Mouse (Mus musculus): ENCODE results near the gene Adamts7. TPM values are rescaled to one million over a fixed set of nuclear protein-coding genes. Genes with fewer than 3 reads are reported as not detected.

Gene Adamts7
- polyA plus RNA-seq, 1 experiment from 2014 or later, result 9.9 TPM

DNA sequence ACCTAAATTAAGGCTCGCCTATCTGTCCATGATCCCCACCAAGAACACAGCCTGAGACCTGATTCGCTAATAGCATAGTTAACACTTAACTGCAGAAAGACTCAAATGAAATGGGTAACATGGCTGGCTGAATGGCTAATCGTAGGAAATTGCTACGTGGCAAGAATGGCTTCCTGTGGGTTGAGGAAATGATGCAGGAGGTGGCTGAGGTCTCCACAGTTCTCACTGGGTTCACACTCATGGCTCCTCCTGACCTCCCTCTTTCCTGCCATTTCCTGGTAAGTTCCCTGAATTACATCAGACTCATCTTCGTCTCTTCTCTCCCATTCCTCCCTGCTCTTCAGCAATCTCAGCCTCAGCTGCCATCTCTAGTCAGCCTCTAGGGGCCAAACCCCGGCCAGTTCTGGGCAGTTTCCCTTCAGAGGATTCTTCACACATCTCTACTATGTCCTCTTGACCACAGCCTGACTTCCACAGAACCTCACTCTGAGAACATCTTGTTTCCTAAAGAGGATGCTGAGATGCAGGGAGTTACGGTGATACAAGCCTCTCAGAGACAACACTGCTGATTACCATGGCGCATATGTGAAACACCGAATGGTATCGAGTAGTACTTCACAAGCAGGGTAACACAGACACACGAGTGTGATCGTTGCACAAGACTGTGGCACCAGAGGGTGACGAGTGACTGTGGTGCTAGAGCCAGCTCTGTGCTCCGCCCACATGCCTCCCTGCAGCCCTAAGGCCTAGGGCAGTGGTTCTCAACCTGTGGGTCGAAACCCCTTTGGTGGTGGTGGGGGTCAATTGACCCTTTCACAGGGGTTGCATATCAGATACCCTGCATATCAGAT is 81.7 kb downstream of the Adamts7 start:
- no peak for ATAC-seq (replicated peaks)
- Histone ChIP-seq H3K9ac (no peak overlapping the region), H3K9me3 (no peaks in the 10 kb centered on the region), H3K4me2 (no peak overlapping the region), H3K4me3 (no peak overlapping the region), H3K4me1 (no peaks in the 10 kb centered on the region), H3K27ac (no peak overlapping the region), H3K27me3 (replicated peaks) (no peaks in the 10 kb centered on the region), H3K36me3 (replicated peaks) (no peaks in the 10 kb centered on the region)
- WGBS, result 90% methylated on average over 15 of the region's 15 CpGs

GRCm38 (mm10) chr9:90245206-90245605 is 82.3 kb downstream of the Adamts7 start:
- WGBS, result 95% methylated on average over 6 of the region's 6 CpGs

DNA sequence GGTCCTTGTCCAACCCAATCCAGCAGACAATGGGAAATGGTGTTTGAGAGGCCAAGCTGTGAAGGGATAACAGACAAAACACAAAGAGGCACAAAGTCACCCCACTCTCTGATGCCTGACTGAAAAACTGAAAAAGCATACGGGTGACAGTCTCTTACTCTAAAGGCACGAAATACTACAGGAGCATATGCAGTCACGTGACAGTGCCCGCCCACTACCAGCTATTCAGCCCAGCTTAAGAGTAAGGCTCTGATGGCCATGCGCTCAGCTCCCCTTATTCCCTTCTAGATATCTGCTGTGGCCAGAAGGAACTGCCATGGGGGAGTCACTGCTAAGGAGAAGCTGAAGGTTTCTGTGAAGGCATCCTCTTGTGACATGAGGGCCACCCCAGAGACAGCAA is 82.9 kb downstream of the Adamts7 start:
- WGBS, result 91% methylated on average over 5 of the region's 5 CpGs

More at GRCm38 (mm10) chr9:90245206-90245605, 82.3 kb downstream of the Adamts7 start:
- Histone ChIP-seq H3K4me1 (no peaks in the 10 kb centered on the region), H3K4me2 (no peak overlapping the region), H3K36me3 (replicated peaks) (no peaks in the 10 kb centered on the region), H3K27me3 (replicated peaks) (no peaks in the 10 kb centered on the region), H3K9me3 (no peaks in the 10 kb centered on the region), H3K9ac (no peak overlapping the region), H3K27ac (no peak overlapping the region), H3K4me3 (no peak overlapping the region)
- ATAC-seq (replicated peaks), result no peak

GRCm38 (mm10) chr9:90247316-90247715 is 84.4 kb downstream of the Adamts7 start:
- H3K9ac ChIP-seq, result no peak overlapping the region
- H3K9me3 ChIP-seq, result no peaks in the 10 kb centered on the region
- H3K27ac ChIP-seq, result no peak overlapping the region
- H3K4me1 ChIP-seq, result no peaks in the 10 kb centered on the region
- H3K4me2 ChIP-seq, result no peak overlapping the region
- 81% methylated on average over 7 of the region's 7 CpGs for WGBS
- ATAC-seq (replicated peaks), result no peak
- H3K4me3 ChIP-seq, result no peak overlapping the region
- H3K36me3 ChIP-seq (replicated peaks), result no peaks in the 10 kb centered on the region
- H3K27me3 ChIP-seq (replicated peaks), result no peaks in the 10 kb centered on the region

More for the DNA sequence above, 82.9 kb downstream of the Adamts7 start:
- Histone ChIP-seq H3K27ac (no peak overlapping the region), H3K27me3 (replicated peaks) (no peaks in the 10 kb centered on the region), H3K9ac (no peak overlapping the region), H3K36me3 (replicated peaks) (no peaks in the 10 kb centered on the region), H3K4me2 (no peak overlapping the region), H3K4me3 (no peak overlapping the region), H3K9me3 (no peaks in the 10 kb centered on the region), H3K4me1 (no peaks in the 10 kb centered on the region)
- no peak for ATAC-seq (replicated peaks)

DNA sequence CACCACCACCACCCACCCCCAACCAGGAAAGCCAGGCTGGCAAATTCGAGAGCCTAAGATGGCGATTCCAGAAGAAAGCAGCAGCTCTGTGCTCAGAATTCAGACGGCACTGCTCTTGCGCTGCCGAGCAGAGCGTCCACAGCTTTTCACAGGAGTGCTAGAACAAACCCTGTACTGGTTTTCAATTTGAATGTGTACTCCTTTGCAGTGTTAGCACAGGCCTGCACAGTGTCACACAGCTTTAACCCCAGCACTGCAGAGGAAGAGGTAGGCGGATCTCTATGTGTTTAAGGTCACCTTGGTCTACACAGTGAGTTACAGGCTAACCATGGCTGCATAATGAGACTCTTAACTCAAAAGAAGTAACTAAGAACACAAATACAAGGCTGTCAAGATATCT is 85.5 kb downstream of the Adamts7 start:
- H3K27me3 ChIP-seq (replicated peaks), result no peaks in the 10 kb centered on the region
- no peak for ATAC-seq (replicated peaks)
- no peak overlapping the region for H3K27ac ChIP-seq
- H3K4me2 ChIP-seq, result no peak overlapping the region
- H3K9me3 ChIP-seq, result no peaks in the 10 kb centered on the region
- H3K4me1 ChIP-seq, result no peaks in the 10 kb centered on the region
- no peak overlapping the region for H3K9ac ChIP-seq
- H3K4me3 ChIP-seq, result no peak overlapping the region
- no peaks in the 10 kb centered on the region for H3K36me3 ChIP-seq (replicated peaks)
- WGBS, result 91% methylated on average over 7 of the region's 7 CpGs

- H3K4me1 ChIP-seq, result no peaks in the 10 kb centered on the region
- H3K4me3 ChIP-seq, result no peak overlapping the region
- H3K9me3 ChIP-seq, result no peaks in the 10 kb centered on the region
- no peak overlapping the region for H3K4me2 ChIP-seq
- no peak overlapping the region for H3K9ac ChIP-seq
- 89% methylated on average over 2 of the region's 2 CpGs for WGBS
- H3K36me3 ChIP-seq (replicated peaks), result no peaks in the 10 kb centered on the region
- H3K27ac ChIP-seq, result no peak overlapping the region
- no peaks in the 10 kb centered on the region for H3K27me3 ChIP-seq (replicated peaks)
- ATAC-seq (replicated peaks), result no peak
Observed at GRCm38 (mm10) chr9:90249036-90249435, 86.2 kb downstream of the Adamts7 start.

- WGBS, result 87% methylated on average over 5 of the region's 5 CpGs
Observed at GRCm38 (mm10) chr9:90250141-90250775, 87.4 kb downstream of the Adamts7 start.

GRCm38 (mm10) chr9:90250964-90251750 is 88.3 kb downstream of the Adamts7 start:
- Histone ChIP-seq H3K4me2 (no peak overlapping the region), H3K36me3 (replicated peaks) (no peaks in the 10 kb centered on the region), H3K27me3 (replicated peaks) (no peaks in the 10 kb centered on the region), H3K9me3 (no peaks in the 10 kb centered on the region), H3K4me3 (no peak overlapping the region), H3K9ac (no peak overlapping the region), H3K27ac (no peak overlapping the region), H3K4me1 (no peaks in the 10 kb centered on the region)
- WGBS, result 91% methylated on average over 13 of the region's 13 CpGs
- ATAC-seq (replicated peaks), result no peak

More at GRCm38 (mm10) chr9:90250141-90250775, 87.4 kb downstream of the Adamts7 start:
- H3K4me2 ChIP-seq, result no peak overlapping the region
- no peak overlapping the region for H3K9ac ChIP-seq
- no peaks in the 10 kb centered on the region for H3K36me3 ChIP-seq (replicated peaks)
- no peak for ATAC-seq (replicated peaks)
- H3K4me3 ChIP-seq, result no peak overlapping the region
- no peaks in the 10 kb centered on the region for H3K9me3 ChIP-seq
- no peaks in the 10 kb centered on the region for H3K27me3 ChIP-seq (replicated peaks)
- H3K4me1 ChIP-seq, result no peaks in the 10 kb centered on the region
- no peak overlapping the region for H3K27ac ChIP-seq

DNA sequence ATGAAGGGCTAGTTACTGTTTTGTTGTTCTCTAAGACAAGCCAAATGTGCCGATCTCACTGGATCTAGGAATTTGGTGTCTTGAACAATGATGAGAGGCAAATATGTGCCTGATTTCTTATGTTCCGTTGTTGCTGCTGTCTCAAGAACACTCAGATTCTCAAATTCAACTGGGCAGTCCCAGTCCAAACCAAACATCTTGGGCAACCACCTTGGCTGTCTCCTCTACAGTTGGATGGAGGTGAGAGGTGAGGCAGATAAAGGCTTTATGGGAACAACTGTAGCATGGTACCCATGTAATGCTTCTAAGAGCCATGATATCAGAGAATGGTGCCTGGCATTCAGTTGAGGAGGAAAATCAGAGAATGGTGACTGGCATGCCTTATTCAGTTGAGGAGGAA is 90.3 kb downstream of the Adamts7 start:
- Histone ChIP-seq H3K4me3 (no peak overlapping the region), H3K4me1 (no peaks in the 10 kb centered on the region), H3K27ac (no peak overlapping the region), H3K4me2 (no peak overlapping the region), H3K27me3 (replicated peaks) (no peaks in the 10 kb centered on the region), H3K9ac (no peak overlapping the region), H3K36me3 (replicated peaks) (no peaks in the 10 kb centered on the region), H3K9me3 (no peaks in the 10 kb centered on the region)
- 97% methylated on average over 2 of the region's 2 CpGs for WGBS
- no peak for ATAC-seq (replicated peaks)

GRCm38 (mm10) chr9:90255844-90256405 is 93.1 kb downstream of the Adamts7 start:
- Histone ChIP-seq H3K27ac (no peak overlapping the region), H3K27me3 (replicated peaks) (no peaks in the 10 kb centered on the region), H3K9me3 (no peaks in the 10 kb centered on the region), H3K9ac (no peak overlapping the region), H3K4me3 (no peak overlapping the region), H3K4me1 (no peaks in the 10 kb centered on the region), H3K4me2 (no peak overlapping the region), H3K36me3 (replicated peaks) (no peaks in the 10 kb centered on the region)
- ATAC-seq (replicated peaks), result 0 out of 2 replicates have a peak, but pooled peaks have one; percentile 24
- WGBS, result 31% methylated on average over 6 of the region's 6 CpGs

- Histone ChIP-seq H3K9me3 (no peaks in the 10 kb centered on the region), H3K36me3 (replicated peaks) (no peaks in the 10 kb centered on the region), H3K4me3 (no peak overlapping the region), H3K27ac (no peak overlapping the region), H3K4me2 (no peak overlapping the region), H3K4me1 (no peaks in the 10 kb centered on the region), H3K9ac (no peak overlapping the region), H3K27me3 (replicated peaks) (no peaks in the 10 kb centered on the region)
- 82% methylated on average over 7 of the region's 7 CpGs for WGBS
- no peak for ATAC-seq (replicated peaks)
Observed at GRCm38 (mm10) chr9:90257220-90257619, 94.4 kb downstream of the Adamts7 start.

All from midbrain, embryonic 15.5 days (tissue).